Mouse (Mus musculus): ENCODE results near the gene Ccnh. TPM values are rescaled to one million over a fixed set of nuclear protein-coding genes. Genes with fewer than 3 reads are reported as not detected.

The Ccnh gene
- polyA plus RNA-seq, 1 experiment from 2014 or later = 103 TPM

GRCm38 (mm10) chr13:85238760-85239159 is 49.6 kb downstream of the Ccnh start:
- Histone ChIP-seq H3K4me3 (replicated peaks) (no peak overlapping the region), H3K36me3 (peaks cover 20% of the 10 kb centered on the region), H3K27ac (no peak overlapping the region), H3K4me1 (replicated peaks) (no peaks in the 10 kb centered on the region), H3K9me3 (no peaks in the 10 kb centered on the region), H3K27me3 (no peaks in the 10 kb centered on the region), H3K9ac (replicated peaks) (no peak overlapping the region), H3K4me2 (replicated peaks) (no peak overlapping the region)
- no peak for ATAC-seq
- 93% methylated on average over 7 of the region's 7 CpGs for WGBS

Other genes starting within 250 kb of the Ccnh start
- 74.0 and 77.1 TPM in 2 replicates for gene Rasa1, start 99.7 kb downstream of the Ccnh start, polyA plus RNA-seq (2015; fragmentation: Nextera tagmentation; extraction: Ambion mirVana)

Data from midbrain, embryonic 13.5 days (tissue).